Mouse (Mus musculus) stomach, embryonic 16.5 days (tissue): ENCODE measurements around the gene Sept9. TPM values are rescaled to one million over a fixed set of nuclear protein-coding genes. Genes with fewer than 3 reads are reported as not detected.
A peak's percentile ranks its signal among the peaks of the same experiment; 100 is the strongest.

Source experiments
- ATAC-seq: fragments of 200-750 bp; cut with Nextera tagmentation; 2 replicates; pipeline ENCODE4 v1.8.0; 2017; ENCODE audit warnings: moderate number of reproducible peaks, moderate TSS enrichment; ENCODE audit not compliant: insufficient read depth, low FRiP score
- H3K27ac ChIP-seq: fragments of 300-500 bp; sonication (generic); 2 replicates; pipeline ENCODE4 v1.5.1; 2014; ENCODE audit warnings: low read length
- H3K27me3 ChIP-seq: fragments of 300-500 bp; sonication (generic); 2 replicates; pipeline ENCODE4 v1.6.1; 2014; ENCODE audit warnings: low read length, control low read depth, mixed read lengths; ENCODE audit not compliant: control insufficient read depth, insufficient read depth
- H3K36me3 ChIP-seq: fragments of 300-500 bp; sonication (generic); 2 replicates; pipeline ENCODE4 v1.6.1; 2014; ENCODE audit warnings: low read length; ENCODE audit not compliant: control insufficient read depth, insufficient read depth
- H3K4me1 ChIP-seq: fragments of 300-500 bp; sonication (generic); 2 replicates; pipeline ENCODE4 v1.6.1; 2014; ENCODE audit warnings: low read length, control low read depth, mixed read lengths; ENCODE audit not compliant: control insufficient read depth, insufficient read depth
- H3K4me2 ChIP-seq: fragments of 300-500 bp; sonication (generic); 2 replicates; pipeline ENCODE4 v1.6.1; 2014; ENCODE audit warnings: low read depth, low read length, mixed read lengths
- H3K4me3 ChIP-seq: fragments of 300-500 bp; sonication (generic); replicated peaks from 2 replicates; pipeline ENCODE4 v1.5.1; 2014; ENCODE audit warnings: mild to moderate bottlenecking, low read length
- H3K9ac ChIP-seq: fragments of 300-500 bp; sonication (generic); 2 replicates; pipeline ENCODE4 v1.6.1; 2014; ENCODE audit warnings: low read length
- H3K9me3 ChIP-seq: fragments of 300-500 bp; sonication (generic); replicated peaks from 2 replicates; pipeline ENCODE4 v1.6.1; 2016; ENCODE audit warnings: low read length, control low read depth; ENCODE audit not compliant: control insufficient read depth
- WGBS: fragments of 180-500 bp; shearing (Covaris S2); extraction: QIAGEN DNeasy Blood & Tissue Kit; methylation state at CpG from one replicate; pipeline ENCODE4 v1.1.7; 2014; 5-methylcytosine and 5-hydroxymethylcytosine counted together
- polyA plus RNA-seq: library from polyadenylated mRNA; unstranded; fragments of >200 nt; fragmentation: Nextera tagmentation; extraction: Ambion mirVana; gene quantifications from 2 replicates; pipeline ENCODE4 v1.2.1, GENCODE M21; 2015

The Sept9 gene
- polyA plus RNA-seq, 1 experiment from 2014 or later, result 105 TPM

DNA sequence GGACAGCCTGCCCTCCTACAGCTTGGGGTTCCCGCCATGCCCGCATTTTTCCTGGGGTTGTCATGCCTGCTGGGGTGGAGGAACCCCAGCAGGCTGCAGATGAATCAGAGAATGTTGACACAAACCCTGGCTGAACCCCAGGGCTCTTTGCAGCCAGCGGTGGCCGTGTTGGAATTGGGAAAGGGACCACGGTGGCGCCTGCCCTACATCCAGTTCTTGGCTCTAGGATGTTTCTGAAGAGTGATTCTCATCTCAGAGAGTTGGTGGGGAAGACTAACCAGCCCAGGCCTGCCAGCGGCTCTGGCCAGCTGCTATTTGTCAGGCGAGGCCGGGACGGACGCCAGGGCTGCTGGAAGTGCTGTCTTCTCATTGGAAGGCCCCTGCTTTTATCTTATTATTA is 115.8 kb downstream of the Sept9 start:
- Histone ChIP-seq H3K4me3 (no peak overlapping the region), H3K36me3 (no peaks in the 10 kb centered on the region), H3K4me1 (peaks cover 95% of the 10 kb centered on the region), H3K9me3 (no peaks in the 10 kb centered on the region), H3K9ac (peak overlapping the region; percentile 27; the same call in 1 of the 2 replicates), H3K4me2 (no peak overlapping the region), H3K27ac (peak overlapping the region; percentile 90), H3K27me3 (no peaks in the 10 kb centered on the region)
- no peak for ATAC-seq
- 27% methylated on average over 11 of the region's 11 CpGs for WGBS

DNA sequence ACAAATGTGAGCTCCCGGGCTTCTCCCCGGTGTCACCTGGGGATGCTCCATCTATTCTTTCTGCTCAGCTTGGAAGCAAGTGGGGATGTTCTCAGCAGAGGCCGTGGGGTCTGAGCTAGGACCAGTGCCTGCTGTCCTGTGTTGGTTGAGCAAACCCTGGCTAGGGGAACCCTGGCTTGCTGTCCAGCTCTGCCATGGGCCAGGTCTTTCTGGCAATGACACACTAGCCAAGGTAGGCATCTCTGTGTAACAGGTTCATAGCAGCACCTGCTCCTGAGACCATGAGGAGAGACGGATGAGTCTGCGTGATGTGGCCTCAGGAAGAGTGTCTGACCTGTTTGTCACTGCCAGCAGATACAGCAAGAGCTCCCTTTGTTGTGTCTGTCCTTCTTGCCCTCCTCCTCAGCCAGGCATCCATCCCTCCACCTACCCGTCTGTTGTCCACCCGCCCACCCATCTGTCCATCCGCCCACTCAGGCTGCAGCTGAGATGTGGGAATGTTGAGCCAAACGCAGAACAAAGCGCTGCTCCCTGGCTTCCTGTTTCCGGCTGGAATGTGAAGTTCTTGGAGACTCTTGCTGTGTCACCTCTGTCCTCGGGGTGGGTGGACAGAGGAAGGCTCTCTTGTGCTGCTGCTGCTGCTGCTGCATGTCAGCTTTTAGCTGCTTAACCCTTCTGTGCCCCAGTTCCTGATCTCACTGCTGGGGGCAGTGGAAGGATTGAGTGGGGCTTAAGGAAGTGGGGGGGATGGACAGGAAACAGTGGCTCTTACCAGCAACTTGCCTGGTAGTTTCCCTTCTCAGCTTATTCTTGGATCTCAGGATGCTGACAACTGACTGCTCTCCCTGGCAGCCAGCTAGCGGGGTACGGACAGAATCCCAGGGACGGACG is 117.2 kb downstream of the Sept9 start:
- H3K4me3 ChIP-seq, result no peak overlapping the region
- H3K9ac ChIP-seq, result peak overlapping the region; percentile 66
- no peak for ATAC-seq
- no peaks in the 10 kb centered on the region for H3K27me3 ChIP-seq
- peaks cover 87% of the 10 kb centered on the region for H3K4me1 ChIP-seq
- H3K4me2 ChIP-seq, result peak overlapping the region; percentile 45
- 40% methylated on average over 16 of the region's 16 CpGs for WGBS
- H3K9me3 ChIP-seq, result no peaks in the 10 kb centered on the region
- H3K36me3 ChIP-seq, result no peaks in the 10 kb centered on the region
- H3K27ac ChIP-seq, result peak overlapping the region; percentile 94

DNA sequence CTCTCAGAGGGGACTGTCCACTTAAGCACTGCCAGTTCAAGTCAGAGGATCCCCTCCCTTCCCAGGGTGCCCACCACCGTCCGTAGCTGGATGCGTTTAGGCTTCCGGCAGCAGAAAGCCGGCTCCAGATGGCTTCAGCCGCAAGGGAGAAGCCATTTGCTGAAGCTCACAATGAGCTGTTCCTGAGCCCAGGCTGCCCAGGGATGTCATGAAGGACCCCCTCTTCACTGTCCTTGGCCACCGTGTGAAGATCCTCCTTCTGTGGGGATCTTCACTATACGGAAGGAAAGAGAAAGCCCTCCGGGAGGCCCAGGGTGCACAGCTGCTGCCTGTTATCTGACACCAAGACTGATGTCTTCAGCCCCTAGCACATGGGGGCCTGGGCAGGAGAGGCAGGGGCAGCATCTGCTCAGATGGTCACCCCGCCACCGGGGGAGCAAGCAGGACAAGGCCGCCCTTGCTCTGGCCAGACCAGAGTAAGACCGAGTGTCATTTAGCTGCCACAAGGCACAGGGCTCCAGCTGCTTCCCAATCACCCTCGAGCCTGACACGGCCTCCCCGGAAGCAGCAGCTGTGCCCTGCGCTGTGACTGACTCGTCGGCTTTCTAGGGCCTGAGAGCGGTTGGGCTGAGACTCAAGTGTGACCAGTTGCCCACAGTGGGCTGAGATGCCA is 118.1 kb downstream of the Sept9 start:
- H3K4me2 ChIP-seq, result peak overlapping the region; percentile 45
- H3K9me3 ChIP-seq, result no peaks in the 10 kb centered on the region
- H3K27ac ChIP-seq, result peak overlapping the region; percentile 94
- 27% methylated on average over 20 of the region's 20 CpGs for WGBS
- ATAC-seq, result no peak
- no peak overlapping the region; the same call in 1 of the 2 replicates for H3K4me3 ChIP-seq
- no peaks in the 10 kb centered on the region for H3K27me3 ChIP-seq
- H3K36me3 ChIP-seq, result no peaks in the 10 kb centered on the region
- H3K9ac ChIP-seq, result peak overlapping the region; percentile 66
- H3K4me1 ChIP-seq, result peaks cover 85% of the 10 kb centered on the region

DNA sequence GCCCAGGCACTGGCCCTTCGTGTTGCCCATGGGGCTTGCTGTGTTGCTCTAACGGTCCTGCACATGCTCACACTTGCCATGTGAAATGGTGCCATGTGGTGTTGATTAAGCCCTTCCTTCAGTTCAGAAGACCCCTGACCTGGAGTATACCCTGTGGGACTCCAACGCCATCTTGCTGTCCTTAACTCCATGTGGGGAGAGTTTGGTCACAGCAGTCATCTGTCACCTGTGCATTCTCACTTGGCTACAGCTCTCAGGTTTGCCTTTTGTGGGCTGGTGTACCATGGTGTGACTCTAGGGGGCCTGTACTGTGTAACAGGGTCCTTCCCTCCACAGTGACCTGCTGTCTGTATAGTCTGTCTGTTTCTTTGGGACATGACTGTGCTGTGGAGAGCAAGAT is 118.7 kb downstream of the Sept9 start:
- Histone ChIP-seq H3K4me1 (peaks cover 78% of the 10 kb centered on the region), H3K27ac (peak overlapping the region; percentile 94), H3K9me3 (no peaks in the 10 kb centered on the region), H3K36me3 (no peaks in the 10 kb centered on the region), H3K4me3 (no peak overlapping the region), H3K9ac (peak overlapping the region; percentile 20; the same call in 1 of the 2 replicates), H3K4me2 (no peak overlapping the region), H3K27me3 (no peaks in the 10 kb centered on the region)
- ATAC-seq, result no peak
- WGBS, result 56% methylated on average over 3 of the region's 3 CpGs

DNA sequence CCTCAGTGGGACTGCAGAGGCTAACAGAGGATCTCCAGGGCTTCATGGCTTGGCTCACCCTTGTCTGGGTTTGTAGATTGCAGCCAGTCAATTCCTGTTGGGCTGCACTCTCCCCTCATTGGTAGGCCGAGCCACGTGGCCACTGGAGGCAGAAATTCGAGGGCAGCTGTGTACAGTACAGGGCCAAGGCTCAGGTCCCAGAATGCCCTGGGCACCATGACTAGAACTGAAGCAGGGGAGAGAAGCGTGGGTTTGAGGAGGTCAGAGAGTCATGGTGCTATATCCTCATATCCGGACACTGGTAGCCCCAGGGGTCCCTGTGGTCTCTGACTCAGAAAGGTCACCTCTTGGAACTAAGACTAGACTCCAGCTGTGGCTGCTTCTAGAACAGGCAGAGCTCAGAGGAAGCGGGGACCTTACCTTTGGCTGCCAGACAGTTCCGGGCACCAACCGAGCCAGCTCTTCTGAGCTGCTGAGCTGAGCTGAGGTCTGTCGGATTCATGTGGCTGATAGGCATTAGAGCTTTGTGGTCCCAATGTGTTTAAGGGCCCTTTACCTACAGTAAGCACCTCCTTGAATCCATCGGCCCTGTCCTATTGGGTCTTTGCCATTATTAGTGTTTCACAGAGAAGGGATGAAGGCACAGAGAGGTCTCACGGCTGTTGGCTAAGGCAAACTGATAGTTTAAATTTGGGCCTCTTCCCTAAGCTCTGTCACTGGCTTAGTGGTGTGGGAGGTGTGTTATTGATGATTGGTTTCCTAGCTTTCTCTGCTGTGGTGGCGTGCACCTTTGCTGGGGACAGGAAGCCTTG is 119.5 kb downstream of the Sept9 start:
- Histone ChIP-seq H3K27me3 (no peaks in the 10 kb centered on the region), H3K27ac (peak overlapping the region; percentile 94), H3K9me3 (no peaks in the 10 kb centered on the region), H3K4me1 (peaks cover 77% of the 10 kb centered on the region), H3K4me2 (0 out of 2 replicates have a peak overlapping the region, but pooled peaks have one; percentile 9), H3K9ac (peak overlapping the region; percentile 20), H3K36me3 (no peaks in the 10 kb centered on the region), H3K4me3 (no peak overlapping the region)
- no peak for ATAC-seq
- WGBS, result 40% methylated on average over 12 of the region's 12 CpGs

DNA sequence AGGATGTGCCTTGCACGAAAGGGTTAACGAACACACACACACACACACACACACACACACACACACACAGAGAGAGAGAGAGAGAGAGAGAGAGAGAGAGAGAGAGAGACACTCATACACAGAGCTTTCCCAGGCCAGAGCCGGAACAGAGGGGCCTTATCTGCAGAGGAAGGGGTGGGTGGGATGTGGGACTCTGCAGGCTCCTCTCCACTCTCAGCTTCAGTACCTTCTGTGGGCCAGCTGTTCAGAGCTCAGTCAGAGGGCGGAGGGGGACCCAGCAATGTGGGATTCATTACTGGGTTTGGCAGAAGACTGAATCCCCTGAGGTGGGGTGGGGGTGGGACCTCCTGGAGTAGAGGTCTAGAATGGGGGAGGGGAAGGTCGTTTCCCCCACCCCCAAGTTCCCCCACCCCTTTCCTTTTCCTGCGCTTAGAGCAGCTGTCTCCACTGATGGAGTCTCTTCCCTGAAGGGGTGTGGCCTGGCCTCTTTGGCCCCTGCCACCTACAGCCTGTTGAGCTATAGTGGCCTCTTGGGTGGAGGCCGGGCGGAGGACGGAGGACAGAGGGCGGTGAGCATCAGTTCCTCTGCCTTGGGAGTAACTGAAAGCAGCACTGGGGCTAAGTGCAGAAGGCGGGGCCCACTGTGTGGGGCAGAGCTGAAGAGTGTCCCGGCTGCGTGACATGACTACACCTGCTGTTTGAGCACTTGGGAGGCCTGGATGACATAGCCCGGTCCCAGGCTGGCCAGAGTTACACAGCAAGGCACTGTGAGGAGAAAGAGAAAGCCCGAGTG is 120.3 kb downstream of the Sept9 start:
- Histone ChIP-seq H3K27me3 (no peaks in the 10 kb centered on the region), H3K9me3 (no peaks in the 10 kb centered on the region), H3K4me2 (peak overlapping the region; percentile 28; the same call in 1 of the 2 replicates), H3K36me3 (no peaks in the 10 kb centered on the region), H3K4me1 (peaks cover 76% of the 10 kb centered on the region), H3K27ac (peak overlapping the region; percentile 94), H3K4me3 (no peak overlapping the region; the same call in 1 of the 2 replicates), H3K9ac (peak overlapping the region; percentile 51)
- WGBS, result 15% methylated on average over 15 of the region's 15 CpGs
- ATAC-seq, result peak; percentile 68

DNA sequence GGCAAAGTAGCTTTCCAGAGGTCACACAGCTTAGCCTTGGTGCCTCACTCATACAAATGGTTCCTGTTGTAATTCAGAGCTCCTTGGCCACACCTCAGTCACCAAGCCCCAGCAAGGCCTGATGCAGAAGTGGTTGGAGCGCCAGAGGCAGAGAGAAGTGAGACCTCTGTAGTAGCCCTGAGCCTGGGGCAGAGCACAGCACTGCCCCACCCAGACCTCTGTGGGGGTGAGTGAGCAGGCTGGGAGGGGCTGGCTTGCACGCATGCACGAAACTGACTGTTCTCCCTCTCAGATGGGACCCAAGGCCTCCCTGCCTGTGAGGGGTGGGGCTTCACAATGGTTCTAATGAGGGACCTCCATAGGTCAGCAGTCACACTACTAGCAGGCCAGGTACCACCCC is 121.0 kb downstream of the Sept9 start:
- WGBS, result 58% methylated on average over 3 of the region's 3 CpGs
- peaks cover 70% of the 10 kb centered on the region for H3K4me1 ChIP-seq
- no peaks in the 10 kb centered on the region for H3K9me3 ChIP-seq
- no peak overlapping the region for H3K4me3 ChIP-seq
- H3K36me3 ChIP-seq, result no peaks in the 10 kb centered on the region
- H3K4me2 ChIP-seq, result peak overlapping the region; percentile 28; the same call in 1 of the 2 replicates
- no peaks in the 10 kb centered on the region for H3K27me3 ChIP-seq
- peak overlapping the region; percentile 44; the same call in 1 of the 2 replicates for H3K9ac ChIP-seq
- no peak for ATAC-seq
- peak overlapping the region; percentile 94 for H3K27ac ChIP-seq

DNA sequence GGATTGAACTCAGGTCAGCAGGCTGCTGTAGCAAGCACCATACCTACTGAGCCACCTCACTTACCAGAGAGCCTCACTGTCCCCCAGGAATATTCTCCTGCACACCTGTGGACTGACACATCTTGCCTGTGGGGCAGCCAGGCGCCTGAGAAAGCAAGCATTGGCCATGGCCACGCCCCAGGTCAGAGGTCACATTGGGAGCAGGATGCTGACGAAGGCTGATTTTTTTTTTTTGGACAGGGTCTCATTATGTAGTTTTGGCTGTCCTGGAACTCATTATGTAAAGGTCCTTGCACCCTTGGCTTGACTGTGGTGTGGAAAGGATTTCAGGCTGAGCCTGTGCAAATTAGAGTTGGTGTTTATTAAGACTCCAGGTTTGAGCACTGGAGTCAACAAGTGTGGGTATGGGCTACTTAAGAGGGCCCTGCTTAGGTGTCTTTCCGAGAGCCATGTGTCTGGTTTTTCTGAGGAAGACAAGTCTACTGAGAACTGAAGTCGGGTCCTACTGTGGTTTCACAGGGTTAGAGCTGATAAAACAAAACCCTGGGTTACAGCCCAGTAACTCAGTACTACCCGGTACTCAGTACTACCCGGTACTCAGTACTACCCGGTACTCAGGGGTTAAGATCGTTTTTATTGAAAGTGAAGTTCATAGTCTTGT is 122.0 kb downstream of the Sept9 start:
- Histone ChIP-seq H3K9ac (no peak overlapping the region), H3K36me3 (no peaks in the 10 kb centered on the region), H3K4me2 (no peak overlapping the region), H3K27ac (no peak overlapping the region), H3K27me3 (no peaks in the 10 kb centered on the region), H3K4me1 (peaks cover 73% of the 10 kb centered on the region), H3K9me3 (no peaks in the 10 kb centered on the region), H3K4me3 (no peak overlapping the region)
- WGBS, result 69% methylated on average over 9 of the region's 9 CpGs
- no peak for ATAC-seq
